Mouse (Mus musculus) heart, embryonic 14.5 days (tissue): ENCODE measurements around the gene Mchr1. TPM values are rescaled to one million over a fixed set of nuclear protein-coding genes. Genes with fewer than 3 reads are reported as not detected.

Experiments
- ATAC-seq: fragments of 200-750 bp; cut with Nextera tagmentation; 2 replicates; pipeline ENCODE4 v1.8.0; 2017; ENCODE audit warnings: low read depth, moderate TSS enrichment; ENCODE audit not compliant: insufficient number of reproducible peaks, insufficient read depth, low FRiP score
- H3K27ac ChIP-seq, 2 experiments: fragments of 200-500 bp in 1 of 2; fragments of 300-500 bp in 1 of 2; sonication (generic) in 1 of 2; replicated peaks in 1 of 2; 2 replicates each; pipeline ENCODE4 v1.5.1; 2012 to 2014; ENCODE audit warnings: low read depth in 2 of 2, low read length in 2 of 2, control low read depth in 1 of 2, mild to moderate bottlenecking in 1 of 2, mixed read lengths in 1 of 2; ENCODE audit not compliant: control insufficient read depth in 1 of 2, insufficient read depth in 1 of 2
- H3K27me3 ChIP-seq: fragments of 300-500 bp; sonication (generic); 2 replicates; pipeline ENCODE4 v1.6.1; 2014; ENCODE audit warnings: mild to moderate bottlenecking, low read length, control low read depth; ENCODE audit not compliant: control insufficient read depth, insufficient read depth
- H3K36me3 ChIP-seq: fragments of 300-500 bp; sonication (generic); 2 replicates; pipeline ENCODE4 v1.6.1; 2014; ENCODE audit warnings: mild to moderate bottlenecking, control low read depth, low read length, mixed read lengths; ENCODE audit not compliant: control insufficient read depth, insufficient read depth
- H3K4me1 ChIP-seq, 2 experiments: fragments of 200-500 bp in 1 of 2; fragments of 300-500 bp in 1 of 2; sonication (generic) in 1 of 2; 2 replicates each; pipeline ENCODE4 v1.6.1; 2012 to 2014; ENCODE audit warnings: low read length in 2 of 2, control low read depth in 1 of 2, mixed read lengths in 1 of 2; ENCODE audit not compliant: control insufficient read depth in 2 of 2, insufficient read depth in 2 of 2
- H3K4me2 ChIP-seq: fragments of 300-500 bp; sonication (generic); 2 replicates; pipeline ENCODE4 v1.6.1; 2014; ENCODE audit warnings: mild to moderate bottlenecking, low read length
- H3K4me3 ChIP-seq, 2 experiments: fragments of 200-500 bp in 1 of 2; fragments of 300-500 bp in 1 of 2; sonication (generic) in 1 of 2; 2 replicates each; pipeline ENCODE4 v1.5.1; 2012 to 2014; ENCODE audit warnings: low read length in 2 of 2, mild to moderate bottlenecking in 2 of 2, control low read depth in 1 of 2, low read depth in 1 of 2, moderate library complexity in 1 of 2; ENCODE audit not compliant: control insufficient read depth in 1 of 2, insufficient read depth in 1 of 2
- H3K9ac ChIP-seq: fragments of 300-500 bp; sonication (generic); 2 replicates; pipeline ENCODE4 v1.6.1; 2014; ENCODE audit warnings: mild to moderate bottlenecking, low read length
- H3K9me3 ChIP-seq: fragments of 300-500 bp; sonication (generic); 2 replicates; pipeline ENCODE4 v1.6.1; 2016; ENCODE audit warnings: low read length, control low read depth; ENCODE audit not compliant: control insufficient read depth
- WGBS: fragments of 180-500 bp; shearing (Covaris S2); extraction: QIAGEN DNeasy Blood & Tissue Kit; methylation state at CpG from one replicate; pipeline ENCODE4 v1.1.7; 2014; 5-methylcytosine and 5-hydroxymethylcytosine counted together
- polyA plus RNA-seq: library from polyadenylated mRNA; unstranded; fragments of >200 nt; fragmentation: Nextera tagmentation; extraction: Ambion mirVana; gene quantifications from 2 replicates; pipeline ENCODE4 v1.2.1, GENCODE M21; 2014

Gene Mchr1
- polyA plus RNA-seq, 1 experiment from 2014 or later, result not detected

DNA sequence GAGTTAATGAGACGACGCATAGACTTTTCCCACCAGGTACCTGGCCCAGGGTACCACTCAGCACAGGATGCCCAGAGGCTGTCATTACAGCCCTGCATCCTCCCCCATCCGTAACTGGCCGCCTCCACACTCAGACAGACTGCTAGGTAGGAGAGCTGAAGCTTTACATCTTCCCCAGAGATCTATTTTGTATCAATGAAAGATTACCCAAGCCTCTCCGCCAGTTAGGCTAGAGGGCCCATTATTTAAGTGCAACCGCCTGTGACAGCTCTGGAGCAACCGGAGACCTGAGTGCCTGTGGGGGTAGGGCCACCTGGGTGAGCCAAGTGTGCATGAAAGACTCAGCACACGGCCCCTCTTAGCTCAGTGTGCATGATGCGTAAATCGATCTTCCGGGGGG lies 42.6 kb downstream of the Mchr1 start:
- no peaks in the 10 kb centered on the region for H3K27me3 ChIP-seq
- 48% methylated on average over 9 of the region's 11 CpGs for WGBS
- no peaks in the 10 kb centered on the region for H3K36me3 ChIP-seq
- H3K27ac ChIP-seq, result no peak overlapping the region
- ATAC-seq, result no peak
- no peaks in the 10 kb centered on the region for H3K9me3 ChIP-seq
- H3K4me1 ChIP-seq, result peaks cover 0 to under 1% of the 10 kb centered on the region in 2 experiments; a peak in 1 of 4 replicates
- no peak overlapping the region for H3K9ac ChIP-seq
- no peak overlapping the region for H3K4me2 ChIP-seq
- no peak overlapping the region for H3K4me3 ChIP-seq

DNA sequence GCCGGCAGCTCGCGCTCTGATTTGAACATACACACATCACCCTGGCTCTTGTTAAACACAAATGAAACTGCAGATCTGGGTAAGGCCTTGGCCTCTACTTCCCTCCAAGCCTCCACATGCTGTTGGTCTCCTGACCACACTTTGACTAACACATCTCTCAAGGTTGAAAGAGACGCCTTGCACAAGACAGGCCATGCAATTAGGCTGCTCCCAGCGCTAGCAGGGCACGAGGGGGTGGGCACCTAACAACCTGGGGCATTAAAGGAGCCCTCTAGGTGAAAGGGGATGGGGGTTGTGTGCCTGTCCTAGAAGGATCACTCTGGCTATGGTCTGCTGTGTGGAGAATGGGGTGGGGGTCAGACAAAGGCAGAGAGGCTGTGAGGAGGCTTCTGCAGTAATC lies 43.4 kb downstream of the Mchr1 start:
- H3K9me3 ChIP-seq, result no peaks in the 10 kb centered on the region
- H3K27me3 ChIP-seq, result no peaks in the 10 kb centered on the region
- WGBS, result 83% methylated on average over 6 of the region's 6 CpGs

DNA sequence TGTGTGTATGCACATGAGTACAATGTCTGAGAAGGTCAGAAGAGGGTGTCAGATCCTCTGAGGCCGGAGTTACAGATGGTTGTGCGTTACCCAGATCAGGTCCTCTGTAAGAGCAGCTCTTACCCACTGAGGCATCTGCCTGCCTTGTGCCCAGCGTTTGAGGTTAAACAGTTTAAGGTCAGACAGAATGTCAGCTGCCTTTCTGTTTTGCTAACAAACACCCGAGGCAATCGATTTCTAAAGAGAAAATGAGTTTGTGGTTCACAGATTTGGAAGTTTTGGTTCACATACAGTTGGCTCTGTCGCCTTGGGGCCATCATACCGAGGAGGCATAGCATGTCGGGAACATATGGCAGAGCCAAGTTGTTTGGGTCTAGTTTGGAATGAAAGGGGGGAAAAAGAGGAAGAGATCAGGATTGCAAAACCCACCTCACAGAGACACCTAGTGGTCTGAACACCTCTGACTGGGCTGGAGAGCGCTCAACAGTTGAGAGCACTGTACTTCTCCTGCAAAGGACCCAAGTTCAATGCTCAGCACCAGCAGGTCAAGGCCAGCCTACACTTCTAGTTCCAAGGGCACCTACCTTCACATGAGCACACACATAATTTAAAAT lies 48.9 kb downstream of the Mchr1 start:
- Histone ChIP-seq H3K36me3 (no peaks in the 10 kb centered on the region), H3K27ac (no peak overlapping the region), H3K4me2 (no peak overlapping the region), H3K4me3 (no peak overlapping the region), H3K9me3 (no peaks in the 10 kb centered on the region), H3K27me3 (no peaks in the 10 kb centered on the region), H3K4me1 (no peaks in the 10 kb centered on the region), H3K9ac (no peak overlapping the region)
- ATAC-seq, result no peak
- WGBS, result 79% methylated on average over 9 of the region's 9 CpGs

More for the DNA sequence above, 43.4 kb downstream of the Mchr1 start:
- no peak overlapping the region for H3K9ac ChIP-seq
- H3K4me3 ChIP-seq, result no peak overlapping the region
- no peak overlapping the region for H3K4me2 ChIP-seq
- ATAC-seq, result no peak
- no peaks in the 10 kb centered on the region for H3K36me3 ChIP-seq
- no peaks in the 10 kb centered on the region for H3K4me1 ChIP-seq
- no peak overlapping the region for H3K27ac ChIP-seq

Other genes with a start within 250 kb of the Mchr1 start
- gene Mrtfa, start 44.7 kb upstream of the Mchr1 start, polyA plus RNA-seq, result 14.4 and 14.7 TPM in 2 replicates
- gene Slc25a17, start 125.3 kb downstream of the Mchr1 start, polyA plus RNA-seq, result 54.9 and 56.4 TPM in 2 replicates
- gene St13, start 164.6 kb downstream of the Mchr1 start, polyA plus RNA-seq, result 101 and 105 TPM in 2 replicates
- 9.1 and 10.9 TPM in 2 replicates for gene Xpnpep3, start 164.6 kb downstream of the Mchr1 start, polyA plus RNA-seq
- 1.1 and 1.3 TPM in 2 replicates for gene Dnajb7, start 172.8 kb downstream of the Mchr1 start, polyA plus RNA-seq
- gene Rbx1, start 230.8 kb downstream of the Mchr1 start, polyA plus RNA-seq, result 426 and 448 TPM in 2 replicates